Mouse (Mus musculus) liver, embryonic 14.5 days (tissue): ENCODE measurements at regions not wholly inside any gene's neighbourhood (a gene's known extent, or its start where the extent isn't known, plus 50 kb on each side); places are given as distances from the start of the nearest gene placed in this dataset.

Source experiments
- CTCF ChIP-seq: IDR thresholded peaks from 2 replicates; pipeline ENCODE4 v1.5.1; 2016; ENCODE audit warnings: antibody characterized with exemption, low read depth, control low read depth
- EP300 ChIP-seq: IDR thresholded peaks from 2 replicates; pipeline ENCODE4 v1.6.1; 2016; ENCODE audit warnings: antibody characterized with exemption, low read depth

- TF ChIP-seq CTCF (no peak), EP300 (no peak)
Observed at GRCm38 (mm10) chr5:43133672-43134071, 99.3 kb upstream of the Cpeb2 start.
